11 mouse cellular contexts compared by ENCODE assay signal in the genomic region with DNA sequence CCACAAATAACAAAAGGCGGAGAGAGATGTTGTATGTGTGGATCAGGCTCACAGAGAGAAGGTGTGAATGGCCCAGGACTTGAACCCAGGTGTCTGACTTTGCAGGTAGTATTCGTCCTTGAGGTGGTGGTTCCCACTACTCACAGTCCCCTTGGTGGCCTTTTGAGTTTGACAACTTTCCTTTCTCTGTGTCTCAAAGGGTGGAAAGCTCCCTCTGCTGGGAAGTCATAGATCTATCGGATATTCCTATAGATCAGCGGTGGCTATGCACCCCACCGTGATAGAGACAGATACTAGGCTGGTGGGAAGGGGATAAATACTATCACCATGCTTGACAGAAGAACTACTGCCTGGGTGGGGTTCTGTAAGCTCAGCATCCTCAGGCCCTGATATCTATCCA.
A peak's percentile ranks its signal among the peaks of the same experiment; 100 is the strongest.
DNase-seq lines count a peak whose midpoint lies in the region; ATAC-seq and TF ChIP-seq lines count a peak whose summit lies in the region.
"Had no signal": no experiment of that assay in that cellular context is flagged by ENCODE, and none has a peak within 500 bp of the region (broad histone marks: within the 10 kb centered on the region; RNA-seq: fewer than 3 reads in every experiment).

No protein-coding gene starts in this region.

- intact Hi-C loops in gastrocnemius, postnatal 14 days (cut with DNase I; ENCODE audit: low total_unique reads) = no loop called here

- no peaks in the 10 kb centered on the region for H3K36me3 ChIP-seq in hindbrain, embryonic 14.5 days (replicated peaks; ENCODE audit: control insufficient read depth, insufficient read depth)
- no peaks in the 10 kb centered on the region for H3K36me3 ChIP-seq in hindbrain, embryonic 13.5 days
- H3K36me3 ChIP-seq in neural tube, embryonic 13.5 days = no peaks in the 10 kb centered on the region
- no peaks in the 10 kb centered on the region for H3K36me3 ChIP-seq in stomach, postnatal 0 days (ENCODE audit: control insufficient read depth, insufficient read depth, low read length)
- H3K36me3 ChIP-seq: embryonic facial prominence, embryonic 13.5 days had no signal

- no peaks in the 10 kb centered on the region for H3K9me3 ChIP-seq in hindbrain, embryonic 14.5 days (ENCODE audit: control insufficient read depth, low read length)
- no peaks in the 10 kb centered on the region for H3K9me3 ChIP-seq in hindbrain, embryonic 13.5 days
- H3K9me3 ChIP-seq in neural tube, embryonic 13.5 days = no peaks in the 10 kb centered on the region
- H3K9me3 ChIP-seq in stomach, postnatal 0 days (ENCODE audit: control insufficient read depth, low read length) = no peaks in the 10 kb centered on the region
- H3K9me3 ChIP-seq: embryonic facial prominence, embryonic 13.5 days had no signal

- H3K9ac ChIP-seq in hindbrain, embryonic 14.5 days = no peak overlapping the region
- no peak overlapping the region for H3K9ac ChIP-seq in hindbrain, embryonic 13.5 days
- no peak overlapping the region for H3K9ac ChIP-seq in neural tube, embryonic 13.5 days
- no peak overlapping the region for H3K9ac ChIP-seq in stomach, postnatal 0 days (ENCODE audit: low read length)
- H3K9ac ChIP-seq: embryonic facial prominence, embryonic 13.5 days had no signal

- peak; percentile 71 for TF ChIP-seq CTCF in stomach, postnatal 0 days (IDR thresholded peaks at IDR 0.05; ENCODE audit: low read depth)

- 47% methylated on average over 5 of the region's 5 CpGs for WGBS in hindbrain, embryonic 14.5 days
- WGBS in hindbrain, embryonic 13.5 days = 44% methylated on average over 5 of the region's 5 CpGs
- 43% methylated on average over 5 of the region's 5 CpGs for WGBS in neural tube, embryonic 13.5 days
- 43% methylated on average over 5 of the region's 5 CpGs for WGBS in stomach, postnatal 0 days

- no peak overlapping the region for H3K4me2 ChIP-seq in hindbrain, embryonic 14.5 days (replicated peaks)
- H3K4me2 ChIP-seq in hindbrain, embryonic 13.5 days = no peak overlapping the region
- H3K4me2 ChIP-seq in neural tube, embryonic 13.5 days = no peak overlapping the region
- H3K4me2 ChIP-seq in stomach, postnatal 0 days (replicated peaks; ENCODE audit: low read depth) = no peak overlapping the region
- H3K4me2 ChIP-seq: embryonic facial prominence, embryonic 13.5 days had no signal

- no peak overlapping the region for H3K27ac ChIP-seq in hindbrain, embryonic 14.5 days
- H3K27ac ChIP-seq in hindbrain, embryonic 13.5 days = no peak overlapping the region
- H3K27ac ChIP-seq in neural tube, embryonic 13.5 days (replicated peaks) = no peak overlapping the region
- H3K27ac ChIP-seq in stomach, postnatal 0 days (replicated peaks) = no peak overlapping the region
- H3K27ac ChIP-seq: embryonic facial prominence, embryonic 13.5 days; macrophage had no signal

- no peaks in the 10 kb centered on the region for H3K27me3 ChIP-seq in hindbrain, embryonic 14.5 days (ENCODE audit: control insufficient read depth, insufficient read depth, low read length)
- no peaks in the 10 kb centered on the region for H3K27me3 ChIP-seq in hindbrain, embryonic 13.5 days
- no peaks in the 10 kb centered on the region for H3K27me3 ChIP-seq in neural tube, embryonic 13.5 days
- H3K27me3 ChIP-seq in stomach, postnatal 0 days (ENCODE audit: control insufficient read depth, insufficient read depth, low read length) = no peaks in the 10 kb centered on the region
- H3K27me3 ChIP-seq: embryonic facial prominence, embryonic 13.5 days had no signal

- ATAC-seq in hindbrain, embryonic 14.5 days (ENCODE audit: low FRiP score) = no peak
- ATAC-seq in hindbrain, embryonic 13.5 days (ENCODE audit: low FRiP score) = no peak
- 0 out of 2 replicates have a peak, but pooled peaks have one; percentile 11 for ATAC-seq in neural tube, embryonic 13.5 days (ENCODE audit: low read depth)
- ATAC-seq in hematopoietic stem cell, adult 5-6 weeks (replicated peaks in 1 of 2; ENCODE audit: insufficient read depth in 1 of 2, low FRiP score in 2 of 2, low TSS enrichment in 1 of 2, low read depth in 1 of 2, poor library complexity in 2 of 2, severe bottlenecking in 2 of 2) = peak; percentile 34 to 39; a peak in 1 of 4 replicates
- no peak; the same call in 1 of the 2 replicates for ATAC-seq in stomach, postnatal 0 days (ENCODE audit: low FRiP score, low TSS enrichment)

- DNase-seq in hindbrain, embryonic 14.5 days (ENCODE audit: low spot score) = peak; percentile 58
- DNase-seq in neural tube, embryonic 10.5 days (ENCODE audit: extremely low spot score, low spot score) = no peak
- no peak for DNase-seq in stomach, postnatal 0 days (ENCODE audit: low spot score)
- DNase-seq in ovary, postnatal 10 days (ENCODE audit: low spot score) = no peak
- no peak for DNase-seq in gastrocnemius, postnatal 14 days
- DNase-seq: heart, postnatal 36 days had no signal

- H3K4me1 ChIP-seq in hindbrain, embryonic 14.5 days (replicated peaks; ENCODE audit: control insufficient read depth, insufficient read depth, low read length) = no peaks in the 10 kb centered on the region
- H3K4me1 ChIP-seq in hindbrain, embryonic 13.5 days (replicated peaks) = no peaks in the 10 kb centered on the region
- H3K4me1 ChIP-seq in neural tube, embryonic 13.5 days (replicated peaks) = no peaks in the 10 kb centered on the region
- H3K4me1 ChIP-seq in stomach, postnatal 0 days (replicated peaks; ENCODE audit: control insufficient read depth, insufficient read depth) = no peaks in the 10 kb centered on the region
- H3K4me1 ChIP-seq: embryonic facial prominence, embryonic 13.5 days had no signal

- TF ChIP-seq EP300 in stomach, postnatal 0 days (optimal IDR thresholded peaks at IDR 0.05) = no peak

- H3K4me3 ChIP-seq in hindbrain, embryonic 14.5 days (replicated peaks; ENCODE audit: low read length) = no peak overlapping the region
- H3K4me3 ChIP-seq in hindbrain, embryonic 13.5 days = no peak overlapping the region
- H3K4me3 ChIP-seq in neural tube, embryonic 13.5 days = no peak overlapping the region
- no peak overlapping the region for H3K4me3 ChIP-seq in stomach, postnatal 0 days (ENCODE audit: low read depth, low read length)
- H3K4me3 ChIP-seq: embryonic facial prominence, embryonic 13.5 days had no signal

Comparison
In these comparisons a context has a peak if more than half of its experiments do, and no peak if none do; other contexts are left out.
1. ATAC-seq: peak in neural tube, embryonic 13.5 days (single experiment) and hematopoietic stem cell, adult 5-6 weeks (2 of 2); none in hindbrain, embryonic 14.5 days (single experiment), hindbrain, embryonic 13.5 days (single experiment) and stomach, postnatal 0 days (single experiment).